Mouse (Mus musculus) 3T3-L1 (cell line): Measurements from ENCODE around the gene Vpreb3.
A peak's percentile ranks its signal among the peaks of the same experiment; 100 is the strongest.

Source experiments
- DNase-seq: peaks from one replicate; pipeline ENCODE4 v3.0.0-alpha.2; 2015; ENCODE audit warnings: low read depth, low spot score

The Vpreb3 gene

GRCm38 (mm10) chr10:75942736-75943477 lies at the start of gene Vpreb3:
Vpreb3 (plus strand) TSS chr10:75943057.
- DNase-seq = no peak

GRCm38 (mm10) chr10:75893089-75893750 lies 49.6 kb upstream of the Vpreb3 start, which contains the start of gene Derl3:
Derl3 (plus strand) TSS chr10:75893413.
- DNase-seq = no peak

GRCm38 (mm10) chr10:75894601-75895000 lies 48.3 kb upstream of the Vpreb3 start:
- no peak for DNase-seq

GRCm38 (mm10) chr10:75895730-75896129 lies 47.1 kb upstream of the Vpreb3 start:
- DNase-seq = no peak

GRCm38 (mm10) chr10:75896208-75896607 lies 46.6 kb upstream of the Vpreb3 start:
- DNase-seq = no peak

- peak; percentile 71 for DNase-seq
These were observed 45.5 kb upstream of the Vpreb3 start for GRCm38 (mm10) chr10:75897373-75897772.

GRCm38 (mm10) chr10:75898039-75898564 lies 44.8 kb upstream of the Vpreb3 start:
- DNase-seq = peak; percentile 43

- DNase-seq = peak; percentile 98
These were observed 44.0 kb upstream of the Vpreb3 start for GRCm38 (mm10) chr10:75898846-75899245.

GRCm38 (mm10) chr10:75904391-75904790 lies 38.5 kb upstream of the Vpreb3 start:
- no peak for DNase-seq

GRCm38 (mm10) chr10:75906882-75907281 lies 36.0 kb upstream of the Vpreb3 start:
- DNase-seq = no peak

GRCm38 (mm10) chr10:75910698-75911097 lies 32.2 kb upstream of the Vpreb3 start:
- no peak for DNase-seq

GRCm38 (mm10) chr10:75913013-75913589 lies 29.8 kb upstream of the Vpreb3 start:
- no peak for DNase-seq

GRCm38 (mm10) chr10:75915557-75915956 lies 27.3 kb upstream of the Vpreb3 start:
- no peak for DNase-seq

GRCm38 (mm10) chr10:75916840-75917239 lies 26.0 kb upstream of the Vpreb3 start:
- peak; percentile 79 for DNase-seq

GRCm38 (mm10) chr10:75919026-75919425 lies 23.8 kb upstream of the Vpreb3 start:
- DNase-seq = no peak

GRCm38 (mm10) chr10:75921026-75921725 lies 21.7 kb upstream of the Vpreb3 start, which contains the start of gene Smarcb1:
Smarcb1 (minus strand) TSS chr10:75921617.
- peak; percentile 94 for DNase-seq

GRCm38 (mm10) chr10:75921726-75922560 lies 20.9 kb upstream of the Vpreb3 start:
- DNase-seq = peak; percentile 45

- peak; percentile 47 for DNase-seq
These were observed 18.5 kb upstream of the Vpreb3 start for GRCm38 (mm10) chr10:75924324-75924723.

GRCm38 (mm10) chr10:75926396-75926795 lies 16.5 kb upstream of the Vpreb3 start:
- no peak for DNase-seq

GRCm38 (mm10) chr10:75930304-75930703 lies 12.6 kb upstream of the Vpreb3 start:
- peak; percentile 84 for DNase-seq

GRCm38 (mm10) chr10:75931311-75931710 lies 11.5 kb upstream of the Vpreb3 start:
- DNase-seq = no peak
